8 mouse cellular contexts compared by ENCODE assay signal in the genomic region with DNA sequence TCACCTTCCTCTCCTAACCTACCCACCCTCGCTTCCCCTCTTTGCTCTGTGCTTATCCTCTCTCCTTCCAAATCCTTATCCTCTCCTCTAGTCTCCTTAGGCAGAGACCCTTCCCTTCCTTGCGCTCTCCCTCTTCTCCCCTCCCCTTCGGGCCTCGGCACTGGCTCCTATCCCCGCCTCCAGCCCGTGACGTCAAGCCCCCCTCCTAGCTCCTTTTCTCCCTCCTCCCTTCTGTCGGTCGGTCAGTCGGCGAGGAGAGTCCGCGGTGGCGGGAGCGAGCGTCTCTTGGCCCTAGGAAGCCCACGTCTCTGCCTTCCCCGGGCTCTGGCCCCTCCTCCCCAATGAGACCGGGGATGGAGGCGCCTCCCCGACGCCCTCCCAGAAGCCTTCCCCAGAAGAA. TPM values are rescaled to one million over a fixed set of nuclear protein-coding genes. Genes with fewer than 3 reads are reported as not detected.
DNase-seq lines count a peak whose midpoint lies in the region; ATAC-seq lines count a peak whose summit lies in the region.

No protein-coding gene starts in this region.

- peak; percentile 30 for ATAC-seq in intestine, embryonic 14.5 days (replicated peaks; ENCODE audit: low FRiP score, low TSS enrichment, low read depth)

- H3K27me3 ChIP-seq in intestine, embryonic 14.5 days (replicated peaks; ENCODE audit: control insufficient read depth, insufficient read depth, low read length), result no peaks in the 10 kb centered on the region
- H3K27me3 ChIP-seq in megakaryocyte, embryonic 14.5 days (replicated peaks), result peaks cover 42% of the 10 kb centered on the region

- peaks cover 18% of the 10 kb centered on the region for H3K36me3 ChIP-seq in intestine, embryonic 14.5 days (ENCODE audit: control insufficient read depth, insufficient read depth, low read length)
- H3K36me3 ChIP-seq in megakaryocyte, embryonic 14.5 days (replicated peaks; ENCODE audit: low read length), result peaks cover 16% of the 10 kb centered on the region

- no peaks in the 10 kb centered on the region for H3K9me3 ChIP-seq in intestine, embryonic 14.5 days (ENCODE audit: control insufficient read depth, low read length)
- no peaks in the 10 kb centered on the region for H3K9me3 ChIP-seq in megakaryocyte, embryonic 14.5 days

- H3K4me3 ChIP-seq in intestine, embryonic 14.5 days (ENCODE audit: low read depth, low read length), result peak overlapping the region; percentile 56
- H3K4me3 ChIP-seq in megakaryocyte, embryonic 14.5 days (replicated peaks), result peak overlapping the region; percentile 73

- WGBS in intestine, embryonic 14.5 days, result 0% methylated on average over 21 of the region's 22 CpGs

- DNase-seq in adrenal gland, postnatal 14 days, result peak; percentile 83
- DNase-seq in embryo, embryonic 11 days, result peak; percentile 91
- peak; percentile 65 to 74 for DNase-seq in gastrocnemius, postnatal 36 days
- DNase-seq in intestine, embryonic 14.5 days (ENCODE audit: low spot score), result peak; percentile 89
- DNase-seq in left cerebral cortex, postnatal 14 days (ENCODE audit: low spot score in 2 of 2), result peak; percentile 85 to 94
- DNase-seq in right cerebral cortex, postnatal 10 days (ENCODE audit: low spot score in 2 of 2), result peak; percentile 95
- no peak for DNase-seq in MN1 (ENCODE audit: low spot score)

- peak overlapping the region; percentile 69 for H3K4me2 ChIP-seq in intestine, embryonic 14.5 days (ENCODE audit: low read length)

- intact Hi-C loops in gastrocnemius, postnatal 36 days (cut with DNase I), result no loop called here
- intact Hi-C loops in left cerebral cortex, postnatal 14 days (cut with DNase I), result loop anchor here (2.0 kb wide), 1 partner anchor 28 kb away; no protein-coding TSS in a partner anchor

- no peak overlapping the region for H3K27ac ChIP-seq in intestine, embryonic 14.5 days (ENCODE audit: low read depth)

- peak overlapping the region; percentile 36 for H3K9ac ChIP-seq in intestine, embryonic 14.5 days (ENCODE audit: low read length)

- peaks cover 15% of the 10 kb centered on the region for H3K4me1 ChIP-seq in intestine, embryonic 14.5 days (replicated peaks; ENCODE audit: control insufficient read depth, insufficient read depth, low read length)
- peaks cover 37% of the 10 kb centered on the region for H3K4me1 ChIP-seq in megakaryocyte, embryonic 14.5 days

RNA-seq across cellular contexts. Expression of a gene that starts 4.6 kb away (rescaled TPM):
- 24.2 and 32.7 TPM in 2 replicates for total RNA-seq in adrenal gland, postnatal 14 days (2021)
- 1 to 10 TPM; 8.0 to 8.1 TPM for total RNA-seq in gastrocnemius, postnatal 36 days (2021)
- 12.6 and 13.7 TPM in 2 replicates for polyA plus RNA-seq in intestine, embryonic 14.5 days (2014; fragmentation: Nextera tagmentation; extraction: Ambion mirVana)
- 100 to 1,000 TPM; 629 to 637 TPM for total RNA-seq in left cerebral cortex, postnatal 14 days (2021)
- 1.6 and 1.7 TPM in 2 replicates for polyA plus RNA-seq in megakaryocyte, embryonic 14.5 days (2012; ENCODE audit: insufficient read depth, low replicate concordance)

RNA-seq across cellular contexts. Expression of a gene that starts 27.2 kb away (rescaled TPM):
- total RNA-seq in adrenal gland, postnatal 14 days (2021), result not detected in 2 replicates
- total RNA-seq in gastrocnemius, postnatal 36 days (2021), result not detected
- polyA plus RNA-seq in intestine, embryonic 14.5 days (2014; fragmentation: Nextera tagmentation; extraction: Ambion mirVana), result 0.14 and 0.24 TPM in 2 replicates
- total RNA-seq in left cerebral cortex, postnatal 14 days (2021), result 10 to 100 TPM; 23.9 to 46.1 TPM
- not detected in 2 replicates for polyA plus RNA-seq in megakaryocyte, embryonic 14.5 days (2012; ENCODE audit: insufficient read depth, low replicate concordance)

RNA-seq across cellular contexts. Expression of a gene that starts 37.9 kb away (rescaled TPM):
- total RNA-seq in adrenal gland, postnatal 14 days (2021), result not detected in 2 replicates
- total RNA-seq in gastrocnemius, postnatal 36 days (2021), result not detected
- polyA plus RNA-seq in intestine, embryonic 14.5 days (2014; fragmentation: Nextera tagmentation; extraction: Ambion mirVana), result 0.07 TPM in 1 of 2 replicates, not detected in the other
- total RNA-seq in left cerebral cortex, postnatal 14 days (2021), result under 1 TPM in 1 of 2 experiments, not detected in 1; 0.13 TPM
- polyA plus RNA-seq in megakaryocyte, embryonic 14.5 days (2012; ENCODE audit: insufficient read depth, low replicate concordance), result not detected in 2 replicates

RNA-seq across cellular contexts. Expression of a gene that starts 47.7 kb away (rescaled TPM):
- total RNA-seq in adrenal gland, postnatal 14 days (2021), result not detected in 2 replicates
- not detected for total RNA-seq in gastrocnemius, postnatal 36 days (2021)
- polyA plus RNA-seq in intestine, embryonic 14.5 days (2014; fragmentation: Nextera tagmentation; extraction: Ambion mirVana), result not detected in 2 replicates
- total RNA-seq in left cerebral cortex, postnatal 14 days (2021), result not detected
- not detected in 2 replicates for polyA plus RNA-seq in megakaryocyte, embryonic 14.5 days (2012; ENCODE audit: insufficient read depth, low replicate concordance)

RNA-seq across cellular contexts. Expression of a gene that starts 49.4 kb away (rescaled TPM):
- 4.1 and 4.5 TPM in 2 replicates for total RNA-seq in adrenal gland, postnatal 14 days (2021)
- under 1 TPM; 0.23 to 0.59 TPM for total RNA-seq in gastrocnemius, postnatal 36 days (2021)
- polyA plus RNA-seq in intestine, embryonic 14.5 days (2014; fragmentation: Nextera tagmentation; extraction: Ambion mirVana), result 78.3 and 85.0 TPM in 2 replicates
- 10 to 100 TPM; 25.9 to 27.9 TPM for total RNA-seq in left cerebral cortex, postnatal 14 days (2021)
- polyA plus RNA-seq in megakaryocyte, embryonic 14.5 days (2012; ENCODE audit: insufficient read depth, low replicate concordance), result 3.5 TPM in 1 of 2 replicates, not detected in the other

Comparison
In these comparisons a context has a peak if more than half of its experiments do, and no peak if none do; other contexts are left out.
1. RNA of a gene that starts 4.6 kb away (total RNA-seq): 629 to 637 TPM in left cerebral cortex, postnatal 14 days; 24.2 to 32.7 TPM in adrenal gland, postnatal 14 days and 8.0 to 8.1 TPM in gastrocnemius, postnatal 36 days; every median in the first group is over 10 times any median in the second.
2. RNA of a gene that starts 27.2 kb away (total RNA-seq): 23.9 to 46.1 TPM in left cerebral cortex, postnatal 14 days; not detected in adrenal gland, postnatal 14 days and not detected in gastrocnemius, postnatal 36 days; every median in the first group is over 10 times any median in the second.